Mouse (Mus musculus) erythroid progenitor cell, adult 5-6 weeks (primary cell): ENCODE measurements around the gene Gtf3c1. TPM values are rescaled to one million over a fixed set of nuclear protein-coding genes. Genes with fewer than 3 reads are reported as not detected.

Experiments used
- ATAC-seq: replicated peaks from 2 replicates; pipeline ENCODE4 v1.8.0; 2016; ENCODE audit warnings: moderate number of reproducible peaks, mild to moderate bottlenecking, moderate TSS enrichment, inconsistent platforms; ENCODE audit not compliant: poor library complexity, low FRiP score, severe bottlenecking
- total RNA-seq, 2 experiments: library from RNA; stranded (forward) in 1 of 2; stranded (reverse) in 1 of 2; fragments of 150-400 nt in 1 of 2; fragments of 186-747, 209-891 nt in 1 of 2; gene quantifications; 2 replicates each; pipeline versions ENCODE4 v1.2.3 to v1.2.4; 2015 to 2017; ENCODE audit warnings: low replicate concordance in 2 of 2

Gtf3c1 gene
- total RNA-seq, 2 experiments from 2014 or later, result 11.3 to 47.6 TPM

- ATAC-seq, result no peak
These were observed 109.8 kb downstream of the Gtf3c1 start for GRCm38 (mm10) chr7:125597516-125598347.

DNA sequence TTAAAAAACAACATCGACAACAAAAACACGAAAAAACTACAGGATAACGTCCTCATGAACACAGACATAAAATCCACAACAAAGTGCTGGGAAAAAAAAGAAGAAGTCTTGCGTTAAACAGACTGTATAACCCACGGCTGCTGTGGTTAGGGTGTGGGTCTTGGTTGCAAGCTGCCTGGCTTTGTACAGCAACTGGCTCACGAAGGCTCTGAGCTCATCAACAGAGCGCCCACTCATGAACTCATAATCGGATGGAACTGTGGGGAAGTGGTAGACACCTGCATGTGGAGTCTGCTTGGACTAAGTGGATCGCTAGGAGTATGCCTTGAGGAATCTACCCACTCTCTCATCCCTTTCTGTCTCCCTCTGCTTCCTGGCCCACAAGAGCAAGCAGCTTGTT lies 110.5 kb downstream of the Gtf3c1 start:
- ATAC-seq, result no peak

DNA sequence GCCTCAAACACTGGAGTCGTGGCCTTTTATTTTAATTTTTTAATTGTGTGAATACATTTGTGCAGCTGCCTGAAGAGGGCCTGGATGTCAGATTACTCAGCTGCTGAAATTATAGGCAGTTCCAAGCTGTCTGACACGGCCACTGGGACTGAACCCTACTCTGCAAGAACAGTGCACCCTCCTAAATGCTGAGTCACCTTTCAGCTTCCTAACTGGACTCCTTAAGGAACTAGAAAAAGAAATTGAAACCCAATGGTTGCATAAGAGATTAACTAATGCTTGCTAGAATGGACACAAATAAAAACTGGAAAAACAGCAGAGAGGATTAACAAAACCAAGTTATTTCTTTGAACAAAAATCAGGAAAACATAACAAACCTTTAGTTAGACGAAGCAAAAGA lies 111.2 kb downstream of the Gtf3c1 start:
- no peak for ATAC-seq

- ATAC-seq, result no peak
These were observed 113.7 kb downstream of the Gtf3c1 start for GRCm38 (mm10) chr7:125593831-125594230.

Other genes starting within 250 kb of the Gtf3c1 start
- gene Nsmce1, start 216.2 kb downstream of the Gtf3c1 start, total RNA-seq (2015; ENCODE audit: low replicate concordance), result 36.9 and 58.7 TPM in 2 replicates
- 51.3 and 53.6 TPM in 2 replicates for gene Nsmce1, start 216.2 kb downstream of the Gtf3c1 start, total RNA-seq (2017; ENCODE audit: low replicate concordance)
- gene Il4ra, start 155.7 kb downstream of the Gtf3c1 start, total RNA-seq (2015; ENCODE audit: low replicate concordance), result 0.84 and 2.2 TPM in 2 replicates
- gene Il4ra, start 155.7 kb downstream of the Gtf3c1 start, total RNA-seq (2017; ENCODE audit: low replicate concordance), result 3.3 and 5.7 TPM in 2 replicates
- 1.7 and 1.8 TPM in 2 replicates for gene Il21r, start 104.4 kb downstream of the Gtf3c1 start, total RNA-seq (2015; ENCODE audit: low replicate concordance)
- 2.2 and 2.7 TPM in 2 replicates for gene Il21r, start 104.4 kb downstream of the Gtf3c1 start, total RNA-seq (2017; ENCODE audit: low replicate concordance)
- 5.9 and 15.1 TPM in 2 replicates for gene D430042O09Rik, start 108 bp upstream of the Gtf3c1 start, total RNA-seq (2015; ENCODE audit: low replicate concordance)
- gene D430042O09Rik, start 108 bp upstream of the Gtf3c1 start, total RNA-seq (2017; ENCODE audit: low replicate concordance), result 4.7 and 9.5 TPM in 2 replicates